Mouse (Mus musculus) stomach, embryonic 14.5 days (tissue): ENCODE results near the gene Lad1. TPM values are rescaled to one million over a fixed set of nuclear protein-coding genes. Genes with fewer than 3 reads are reported as not detected.

Experiments
- ATAC-seq: fragments of 200-750 bp; cut with Nextera tagmentation; 2 replicates; pipeline ENCODE4 v1.8.0; 2017; ENCODE audit warnings: low read depth, moderate TSS enrichment; ENCODE audit not compliant: insufficient number of reproducible peaks, insufficient read depth, low FRiP score
- H3K27ac ChIP-seq: fragments of 300-500 bp; sonication (generic); 2 replicates; pipeline ENCODE4 v1.5.1; 2014; ENCODE audit warnings: mild to moderate bottlenecking, low read length, moderate library complexity, mixed read lengths
- H3K27me3 ChIP-seq: fragments of 300-500 bp; sonication (generic); 2 replicates; pipeline ENCODE4 v1.6.1; 2014; ENCODE audit warnings: low read length, control low read depth, mixed read lengths; ENCODE audit not compliant: control insufficient read depth, insufficient read depth
- H3K36me3 ChIP-seq: fragments of 300-500 bp; sonication (generic); 2 replicates; pipeline ENCODE4 v1.6.1; 2014; ENCODE audit warnings: mild to moderate bottlenecking, control low read depth, low read length, moderate library complexity, mixed read lengths; ENCODE audit not compliant: control insufficient read depth, insufficient read depth
- H3K4me1 ChIP-seq: fragments of 300-500 bp; sonication (generic); 2 replicates; pipeline ENCODE4 v1.6.1; 2014; ENCODE audit warnings: low read length, control low read depth, mixed read lengths; ENCODE audit not compliant: control insufficient read depth, insufficient read depth
- H3K4me2 ChIP-seq: fragments of 300-500 bp; sonication (generic); replicated peaks from 2 replicates; pipeline ENCODE4 v1.6.1; 2014; ENCODE audit warnings: low read depth, low read length, control low read depth
- H3K4me3 ChIP-seq: fragments of 300-500 bp; sonication (generic); 2 replicates; pipeline ENCODE4 v1.5.1; 2014; ENCODE audit warnings: low read depth, low read length, control low read depth
- H3K9ac ChIP-seq: fragments of 300-500 bp; sonication (generic); replicated peaks from 2 replicates; pipeline ENCODE4 v1.6.1; 2014; ENCODE audit warnings: low read depth, mild to moderate bottlenecking, control low read depth, low read length, moderate library complexity, mixed read lengths
- H3K9me3 ChIP-seq: fragments of 300-500 bp; sonication (generic); 2 replicates; pipeline ENCODE4 v1.6.1; 2016; ENCODE audit warnings: low read depth, low read length, control low read depth; ENCODE audit not compliant: control insufficient read depth
- WGBS: fragments of 180-500 bp; shearing (Covaris S2); extraction: QIAGEN DNeasy Blood & Tissue Kit; methylation state at CpG from one replicate; pipeline ENCODE4 v1.1.7; 2014; 5-methylcytosine and 5-hydroxymethylcytosine counted together
- polyA plus RNA-seq: library from polyadenylated mRNA; unstranded; fragments of >200 nt; fragmentation: Nextera tagmentation; extraction: Ambion mirVana; gene quantifications from 2 replicates; pipeline ENCODE4 v1.2.1, GENCODE M21; 2014

The Lad1 gene
- polyA plus RNA-seq, 1 experiment from 2014 or later = 60.5 TPM

GRCm38 (mm10) chr1:135865518-135866194 lies 47.3 kb downstream of the Lad1 start:
- Histone ChIP-seq H3K27ac (no peak overlapping the region), H3K36me3 (no peaks in the 10 kb centered on the region), H3K27me3 (no peaks in the 10 kb centered on the region), H3K9me3 (no peaks in the 10 kb centered on the region), H3K4me3 (no peak overlapping the region), H3K4me1 (no peaks in the 10 kb centered on the region), H3K9ac (no peak overlapping the region), H3K4me2 (no peak overlapping the region)
- peak; percentile 80; the same call in 1 of the 2 replicates for ATAC-seq
- WGBS = 47% methylated on average over 19 of the region's 19 CpGs

- no peak overlapping the region for H3K4me2 ChIP-seq
- ATAC-seq = no peak
- H3K4me1 ChIP-seq = no peaks in the 10 kb centered on the region
- H3K27ac ChIP-seq = no peak overlapping the region
- H3K9ac ChIP-seq = no peak overlapping the region
- H3K27me3 ChIP-seq = no peaks in the 10 kb centered on the region
- no peaks in the 10 kb centered on the region for H3K9me3 ChIP-seq
- WGBS = 91% methylated on average over 6 of the region's 6 CpGs
- H3K4me3 ChIP-seq = no peak overlapping the region
- H3K36me3 ChIP-seq = no peaks in the 10 kb centered on the region
Observed at GRCm38 (mm10) chr1:135868570-135868969, 50.2 kb downstream of the Lad1 start.

GRCm38 (mm10) chr1:135872991-135873390 lies 54.6 kb downstream of the Lad1 start:
- Histone ChIP-seq H3K27me3 (no peaks in the 10 kb centered on the region), H3K9me3 (no peaks in the 10 kb centered on the region), H3K4me3 (no peak overlapping the region), H3K27ac (no peak overlapping the region), H3K36me3 (no peaks in the 10 kb centered on the region), H3K4me1 (no peaks in the 10 kb centered on the region), H3K9ac (no peak overlapping the region), H3K4me2 (no peak overlapping the region)
- ATAC-seq = no peak
- WGBS = 87% methylated on average over 4 of the region's 4 CpGs

GRCm38 (mm10) chr1:135877248-135877647 lies 58.9 kb downstream of the Lad1 start:
- Histone ChIP-seq H3K9me3 (no peaks in the 10 kb centered on the region), H3K27ac (no peak overlapping the region), H3K4me1 (no peaks in the 10 kb centered on the region), H3K9ac (no peak overlapping the region), H3K4me3 (no peak overlapping the region), H3K36me3 (no peaks in the 10 kb centered on the region), H3K27me3 (no peaks in the 10 kb centered on the region), H3K4me2 (no peak overlapping the region)
- WGBS = 68% methylated on average over 2 of the region's 2 CpGs
- ATAC-seq = no peak

GRCm38 (mm10) chr1:135882385-135883109 lies 64.1 kb downstream of the Lad1 start:
- ATAC-seq = 0 out of 2 replicates have a peak, but pooled peaks have one; percentile 18
- H3K9me3 ChIP-seq = no peaks in the 10 kb centered on the region
- no peak overlapping the region for H3K9ac ChIP-seq
- H3K27me3 ChIP-seq = no peaks in the 10 kb centered on the region
- H3K4me1 ChIP-seq = no peaks in the 10 kb centered on the region
- no peak overlapping the region for H3K4me2 ChIP-seq
- no peak overlapping the region for H3K4me3 ChIP-seq
- H3K36me3 ChIP-seq = no peaks in the 10 kb centered on the region
- no peak overlapping the region for H3K27ac ChIP-seq
- 70% methylated on average over 10 of the region's 10 CpGs for whole genome bisulfite sequencing

Other genes with a start within 250 kb of the Lad1 start
- 25.6 and 25.8 TPM in 2 replicates for gene Nav1, start 211.3 kb upstream of the Lad1 start, polyA plus RNA-seq
- 232 and 265 TPM in 2 replicates for gene Csrp1, start 98.5 kb upstream of the Lad1 start, polyA plus RNA-seq
- gene Phlda3, start 52.5 kb upstream of the Lad1 start, polyA plus RNA-seq = 82.1 and 86.8 TPM in 2 replicates
- gene Tnni1, start 39.2 kb upstream of the Lad1 start, polyA plus RNA-seq = 1.9 and 3.2 TPM in 2 replicates
- gene Tnnt2, start 17.8 kb downstream of the Lad1 start, polyA plus RNA-seq = 10.4 and 14.6 TPM in 2 replicates
- gene Pkp1, start 100.6 kb downstream of the Lad1 start, polyA plus RNA-seq = 5.7 and 7.5 TPM in 2 replicates
- gene Igfn1, start 187.7 kb downstream of the Lad1 start, polyA plus RNA-seq = 0.13 and 0.19 TPM in 2 replicates
- 127 and 136 TPM in 2 replicates for gene Tmem9, start 189.6 kb downstream of the Lad1 start, polyA plus RNA-seq
- 0.97 and 1.2 TPM in 2 replicates for gene Ascl5, start 232.2 kb downstream of the Lad1 start, polyA plus RNA-seq
- gene Cacna1s, start 234.2 kb downstream of the Lad1 start, polyA plus RNA-seq = not detected in 2 replicates